Mouse (Mus musculus): Measurements from ENCODE around the gene 5730596B20Rik.

GRCm38 (mm10) chr6:52161336-52162092, 15.8 kb upstream of the 5730596B20Rik start:
- TF ChIP-seq CTCF (IDR thresholded peaks at IDR 0.05; ENCODE audit: control insufficient read depth, insufficient read depth, low read length): no peak
- TF ChIP-seq POLR2A (IDR thresholded peaks at IDR 0.05; ENCODE audit: borderline replicate concordance, control insufficient read depth, low read depth, low read length): no peak

Data from bone marrow, adult 2 months (tissue).